Mouse (Mus musculus): ENCODE measurements around the gene Gm10118.
A peak's percentile ranks its signal among the peaks of the same experiment; 100 is the strongest.

The Gm10118 gene

DNA sequence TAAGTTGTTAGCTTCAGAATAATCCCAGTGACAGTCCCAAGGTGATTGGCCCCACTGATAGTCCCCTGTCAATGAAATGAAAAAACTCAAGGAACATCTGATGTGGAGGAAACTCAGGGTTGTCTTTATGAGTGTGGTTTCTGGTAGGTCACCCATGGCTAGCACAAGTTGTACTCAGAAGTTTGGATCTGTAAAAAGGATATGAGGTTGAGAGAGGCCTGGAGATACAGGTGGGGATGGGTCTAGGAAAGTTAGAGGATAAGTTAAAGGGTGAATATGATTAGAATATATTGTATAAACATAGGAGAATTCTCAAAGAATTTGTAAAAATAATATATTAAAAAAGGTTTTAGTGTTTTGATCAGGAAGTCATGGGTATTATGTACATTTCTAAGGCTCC lies at the start of gene Gm10118:
TSS of gene Gm10118 (minus strand) at position 101 of the 400 bp plus-strand sequence.
- no peak for DNase-seq

DNA sequence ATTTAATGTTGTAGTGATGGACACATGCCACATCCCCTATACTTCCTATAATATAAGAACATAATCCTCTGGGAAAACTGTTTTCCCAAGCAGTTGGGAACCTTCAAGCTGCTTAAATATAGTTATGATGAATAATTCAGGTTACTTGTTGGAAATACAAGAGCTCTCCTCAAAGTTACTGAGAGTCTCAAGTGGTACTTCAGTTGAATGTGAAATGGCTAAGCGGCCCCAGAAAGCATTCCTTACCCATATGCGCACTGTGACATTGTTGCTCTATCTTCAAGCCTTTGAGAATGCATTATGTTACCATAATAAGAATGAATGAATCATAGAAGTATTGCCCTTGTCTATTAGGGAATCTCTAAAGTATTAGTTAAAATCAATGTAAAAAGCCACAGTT lies 45.1 kb upstream of the Gm10118 start:
- DNase-seq, result no peak

DNA sequence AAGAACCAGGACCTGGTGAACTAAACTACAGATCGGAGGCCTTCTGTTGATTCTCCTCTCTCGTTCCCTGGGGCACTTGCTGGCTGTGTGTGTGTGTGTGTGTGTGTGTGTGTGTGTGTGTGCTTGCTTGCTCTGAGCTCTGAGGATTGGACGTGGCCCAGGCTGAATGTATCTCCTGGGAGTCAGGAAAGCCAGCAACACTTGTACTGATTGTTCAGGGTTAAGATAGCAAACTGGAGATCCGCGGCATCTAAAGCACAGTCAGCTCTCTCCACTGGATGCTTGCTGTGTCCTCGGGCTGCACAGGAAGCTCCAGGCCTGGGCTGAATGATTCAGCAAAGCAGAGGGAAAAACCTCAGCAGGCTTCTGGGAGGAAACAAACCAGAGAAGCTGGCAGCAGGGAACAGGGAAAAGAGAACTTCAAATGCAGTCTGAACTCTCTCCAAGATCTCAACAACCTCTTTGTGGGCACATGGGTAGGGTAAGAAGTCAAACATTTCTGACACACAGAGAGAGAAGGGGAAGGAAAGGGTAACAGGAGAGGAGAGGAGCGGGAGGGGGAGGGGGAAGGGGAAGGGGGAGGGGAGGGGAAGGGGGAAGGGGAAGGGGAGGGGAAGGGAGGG lies 27.2 kb upstream of the Gm10118 start:
- DNase-seq, result peak; percentile 35 to 51

DNA sequence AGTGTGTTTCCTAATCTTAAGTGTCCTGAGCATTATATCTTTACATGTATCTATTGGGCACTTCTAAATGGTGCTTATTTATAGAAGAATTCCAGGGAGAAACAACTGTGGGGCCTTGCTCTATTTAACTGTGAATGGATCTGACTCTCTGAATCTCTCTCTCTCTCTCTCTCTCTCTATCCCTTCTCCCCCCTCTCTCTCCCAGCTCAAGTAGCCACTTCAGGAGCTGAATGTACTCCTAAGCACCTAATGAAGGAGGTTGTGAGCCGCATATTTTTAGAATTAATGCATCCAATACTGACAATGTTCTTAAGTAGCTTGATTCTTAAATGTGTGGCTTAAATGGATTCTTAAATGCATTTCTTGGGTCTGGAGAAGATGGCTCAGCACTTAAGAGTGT lies 24.2 kb upstream of the Gm10118 start:
- no peak for DNase-seq

DNA sequence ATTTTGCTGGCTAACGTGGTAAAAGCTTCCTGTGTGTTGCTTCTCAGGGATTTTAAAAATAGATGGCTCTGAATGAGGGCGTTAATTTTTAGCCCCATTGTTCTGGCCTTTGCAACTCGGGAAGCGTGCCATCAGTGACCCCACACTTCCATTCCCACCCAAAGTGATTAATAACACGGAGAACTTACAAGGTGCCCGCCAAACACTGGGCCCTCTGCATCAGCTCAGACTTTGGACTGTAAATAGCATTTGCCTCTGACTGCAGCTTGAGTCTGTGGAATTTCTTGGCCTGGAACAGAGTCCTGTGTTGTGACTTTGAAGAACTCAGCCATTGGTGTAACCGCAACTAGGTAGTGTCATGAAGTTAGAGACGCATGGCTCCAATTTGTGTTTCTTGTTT lies 23.6 kb upstream of the Gm10118 start:
- no peak for DNase-seq

DNA sequence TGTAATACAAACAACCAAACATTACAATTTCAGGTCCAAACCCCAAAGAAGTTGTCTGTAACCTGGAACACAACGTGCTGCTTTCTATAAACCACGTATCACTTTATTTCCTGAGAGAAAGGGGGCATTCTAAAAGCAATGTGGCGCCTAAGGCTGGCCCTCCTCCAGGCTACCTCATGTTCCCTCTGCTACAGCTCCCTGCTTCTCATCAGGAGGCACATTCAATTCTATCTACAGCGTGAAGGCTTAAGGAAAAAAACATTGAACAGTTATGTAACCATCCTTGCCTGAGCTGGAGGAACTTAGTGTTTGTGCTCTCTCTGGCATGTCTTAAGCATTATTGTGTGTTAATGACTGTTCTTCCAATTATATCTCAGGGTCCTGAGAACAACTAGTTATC lies 20.0 kb upstream of the Gm10118 start:
- peak; percentile 42 to 45 for DNase-seq

DNA sequence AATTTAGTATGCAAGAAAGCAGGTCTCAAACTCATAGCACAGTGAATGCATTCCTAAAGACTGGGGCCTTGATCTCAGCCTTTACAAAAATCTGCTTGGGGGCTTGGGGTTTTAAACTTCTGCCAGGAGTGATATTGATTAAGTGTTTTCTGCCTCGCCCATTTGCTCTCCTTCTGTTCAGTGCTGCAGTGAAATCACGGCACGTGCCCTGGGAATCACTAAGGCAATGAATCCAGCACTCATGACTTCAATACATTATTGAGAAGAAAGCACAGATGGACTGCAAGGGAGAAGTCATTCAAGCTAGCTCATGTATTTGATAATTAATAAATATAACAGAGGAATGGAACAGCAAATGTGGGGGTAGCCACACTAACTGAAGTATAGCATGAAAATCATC lies 18.3 kb upstream of the Gm10118 start:
- no peak for DNase-seq

DNA sequence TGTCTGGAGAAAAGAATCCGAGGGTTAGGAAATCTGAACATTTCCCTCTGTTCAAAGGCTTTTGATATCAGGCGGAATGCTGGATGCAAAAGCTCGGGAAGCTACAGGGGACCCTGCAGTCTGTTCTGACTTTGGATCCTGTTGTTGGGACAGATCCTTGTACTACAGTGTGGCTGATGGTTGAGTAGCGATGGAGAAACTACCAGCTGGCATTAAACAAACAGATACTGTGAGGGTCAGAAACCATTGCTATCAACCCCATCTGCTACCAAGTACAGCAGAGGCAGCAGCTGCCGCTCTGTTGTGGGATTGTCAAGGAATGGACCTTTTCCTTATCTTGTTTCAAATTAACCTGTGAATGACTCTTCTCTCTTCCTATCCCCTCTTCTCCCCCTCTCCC lies 6.7 kb upstream of the Gm10118 start:
- no peak for DNase-seq

DNA sequence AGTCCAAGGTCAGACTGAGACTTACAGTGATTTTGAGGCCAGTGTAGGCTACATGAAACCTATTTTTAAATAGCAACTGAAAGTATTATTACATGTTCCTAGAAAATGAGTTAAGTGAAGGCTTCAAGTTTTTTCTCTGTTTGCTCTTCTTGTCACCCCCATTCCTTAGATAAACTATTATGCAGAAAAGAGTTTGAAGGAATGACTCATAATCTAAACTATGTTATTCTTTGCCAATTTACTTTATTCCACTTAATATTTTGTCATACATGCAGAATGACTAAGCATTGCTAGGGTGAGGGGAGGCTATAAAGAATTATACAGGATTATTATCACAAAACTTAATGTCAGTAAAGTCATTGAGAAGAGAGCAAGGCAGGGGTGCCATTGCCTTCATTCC lies 18.4 kb downstream of the Gm10118 start:
- no peak for DNase-seq

DNA sequence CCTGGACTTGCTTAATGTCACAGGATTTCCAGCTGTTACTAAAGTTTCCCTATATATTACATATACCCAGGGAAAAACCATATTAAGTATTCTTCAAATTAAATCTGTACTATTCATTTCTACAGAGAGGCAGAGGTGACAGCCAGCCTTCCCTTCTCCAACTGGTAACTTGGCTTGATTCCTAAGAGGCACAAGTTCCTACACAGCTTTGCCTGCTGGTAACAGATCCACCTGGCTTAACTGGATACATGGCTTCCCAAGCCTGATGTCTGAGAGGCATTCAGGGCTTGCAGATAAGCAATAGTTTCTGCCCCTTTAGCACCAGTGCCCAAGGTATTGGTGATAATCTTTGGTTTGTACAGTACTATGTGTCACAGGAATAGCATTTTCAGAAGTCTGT lies 27.3 kb downstream of the Gm10118 start:
- DNase-seq, result no peak

DNA sequence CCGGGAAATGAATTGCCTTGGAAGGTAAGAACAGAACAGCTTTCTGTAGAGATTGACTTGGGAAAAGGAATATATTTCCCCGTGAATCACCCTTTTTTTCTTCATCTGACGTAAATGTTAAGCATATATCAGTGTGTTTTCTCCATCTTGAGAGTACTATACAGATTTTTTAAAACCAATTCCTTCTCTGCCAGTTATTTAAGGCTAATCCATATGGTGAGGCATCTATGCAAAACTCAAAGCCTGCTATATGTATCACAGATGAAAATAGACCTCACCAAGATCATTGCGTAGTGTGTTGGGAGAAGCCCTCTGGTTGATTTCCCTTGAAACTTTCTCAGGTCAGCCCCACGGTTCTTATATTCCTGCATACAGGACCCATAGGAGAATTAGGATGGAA lies 32.6 kb downstream of the Gm10118 start:
- no peak for DNase-seq

DNA sequence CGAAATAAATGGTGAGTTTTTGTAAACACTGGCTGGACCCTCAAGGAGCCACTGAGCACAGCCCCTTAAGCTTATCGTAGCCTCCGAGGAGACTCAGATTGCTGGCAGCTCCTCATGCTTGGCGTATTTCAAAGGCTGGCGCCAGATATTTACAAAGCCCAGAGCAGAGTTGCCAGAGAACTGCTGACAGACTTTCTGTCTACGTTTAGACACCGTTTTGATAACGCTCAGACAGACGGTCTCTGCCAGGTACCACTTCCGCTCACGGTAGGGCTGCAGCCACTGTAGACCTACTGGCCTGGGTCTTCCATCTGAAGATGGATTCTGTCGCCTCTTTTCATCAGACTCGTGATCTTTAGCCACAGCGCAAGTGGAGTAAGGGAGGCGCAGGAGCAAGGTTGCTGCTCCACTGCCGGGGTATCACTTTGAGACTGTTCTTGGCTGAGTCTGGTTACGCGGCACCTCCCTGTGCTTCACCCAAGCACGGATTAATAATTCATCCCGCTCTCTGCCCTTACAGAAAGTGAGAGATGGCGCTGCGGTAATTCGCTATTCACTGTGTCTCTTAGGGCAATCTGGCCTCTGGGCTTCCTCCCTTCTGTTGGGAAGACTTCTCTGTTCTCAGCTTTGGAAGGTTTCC lies 40.7 kb downstream of the Gm10118 start:
- peak; percentile 11 to 22 for DNase-seq

DNA sequence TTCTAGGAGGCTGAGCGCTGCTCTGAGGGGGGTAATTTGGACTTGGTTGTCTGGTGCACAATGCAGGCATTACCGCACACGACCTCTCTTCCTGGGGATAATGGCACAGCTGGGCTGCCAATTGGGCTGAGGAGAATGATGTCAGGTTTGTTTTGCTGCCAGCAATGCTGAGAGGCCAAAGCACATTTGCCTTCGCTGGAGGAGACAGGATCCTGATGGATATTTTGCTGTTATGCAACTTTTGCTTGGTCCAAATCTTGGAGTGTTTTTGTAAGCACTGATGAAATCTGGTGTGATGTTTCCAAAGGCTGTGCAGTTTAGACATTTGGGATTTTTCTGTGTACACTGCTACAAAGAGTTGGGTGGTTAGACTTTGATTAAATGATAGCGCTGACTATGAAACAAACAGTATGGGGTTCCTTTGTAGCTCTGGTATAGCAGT lies 46.8 kb downstream of the Gm10118 start:
- peak; percentile 66 to 69 for DNase-seq
